ENCODE assay signal across 8 mouse cellular contexts in the genomic region with DNA sequence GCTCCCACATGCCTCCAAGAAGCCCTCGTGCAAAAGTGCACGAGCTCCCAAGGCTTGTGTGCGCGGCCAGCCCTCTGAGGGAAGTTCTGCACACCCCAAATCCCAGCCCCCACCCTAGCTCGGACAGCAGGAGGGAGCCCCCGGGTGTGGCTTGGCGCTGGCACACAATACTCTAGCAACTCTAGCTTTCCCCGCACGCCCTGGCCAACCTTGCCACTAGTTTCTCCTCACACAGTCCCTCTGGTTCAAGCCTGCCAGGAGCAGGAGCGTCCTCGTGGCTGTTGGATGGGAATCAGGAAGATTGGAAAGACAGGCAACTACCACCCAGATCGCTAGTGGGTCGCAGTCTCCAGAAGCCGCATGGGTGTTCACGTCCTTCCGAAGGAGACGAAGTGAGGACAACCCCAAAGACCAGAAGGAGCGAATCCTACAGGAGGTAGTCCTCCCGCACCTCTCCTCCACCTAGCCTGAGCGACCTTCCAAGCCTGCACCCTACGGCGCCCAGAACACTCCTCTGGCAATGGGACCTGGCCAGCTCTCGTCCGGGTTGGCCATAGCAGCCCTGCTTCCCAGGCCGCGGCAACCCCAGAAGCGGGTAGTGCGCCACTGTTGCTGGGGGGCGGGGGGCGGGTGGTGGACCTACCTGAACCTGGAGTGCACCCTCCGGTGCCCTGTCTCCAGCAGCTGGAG.
A peak's percentile ranks its signal among the peaks of the same experiment; 100 is the strongest.
DNase-seq lines count a peak whose midpoint lies in the region; ATAC-seq and TF ChIP-seq lines count a peak whose summit lies in the region.

No protein-coding gene starts in this region.

- no peaks in the 10 kb centered on the region for H3K36me3 ChIP-seq in ES-Bruce4 (ENCODE audit: control insufficient read depth, insufficient read depth, low read length, poor library complexity, severe bottlenecking)
- no peaks in the 10 kb centered on the region for H3K36me3 ChIP-seq in heart, embryonic 16.5 days (ENCODE audit: control insufficient read depth, insufficient read depth)
- H3K36me3 ChIP-seq in lung, embryonic 14.5 days (ENCODE audit: insufficient read depth): no peaks in the 10 kb centered on the region

- no peaks in the 10 kb centered on the region for H3K9me3 ChIP-seq in ES-Bruce4 (replicated peaks; ENCODE audit: control insufficient read depth, insufficient read depth, low read length, poor library complexity, severe bottlenecking)
- no peaks in the 10 kb centered on the region for H3K9me3 ChIP-seq in heart, embryonic 16.5 days (replicated peaks; ENCODE audit: control insufficient read depth, low read length)
- H3K9me3 ChIP-seq in lung, embryonic 14.5 days (ENCODE audit: low read depth, low read length): no peaks in the 10 kb centered on the region

- H3K4me3 ChIP-seq in ES-Bruce4 (ENCODE audit: low read depth, low read length): peak overlapping the region; percentile 94
- peak overlapping the region; percentile 56 for H3K4me3 ChIP-seq in heart, embryonic 16.5 days (ENCODE audit: low read length)
- H3K4me3 ChIP-seq in lung, embryonic 14.5 days (ENCODE audit: low read depth, low read length): peak overlapping the region; percentile 43

- peak; percentile 11 to 15 for DNase-seq in adrenal gland, postnatal 36 days
- peak; percentile 13 to 52 for DNase-seq in kidney, postnatal 25 days
- DNase-seq in lung, embryonic 14.5 days: peak; percentile 24
- peak; percentile 23 for DNase-seq in ovary, postnatal 10 days (ENCODE audit: low spot score)

- H3K4me2 ChIP-seq in heart, embryonic 16.5 days (ENCODE audit: low read depth, low read length): peak overlapping the region; percentile 93
- H3K4me2 ChIP-seq in lung, embryonic 14.5 days: peak overlapping the region; percentile 75

- no peak for TF ChIP-seq POLR2A in ES-Bruce4 (IDR thresholded peaks at IDR 0.05; ENCODE audit: insufficient read depth, low read length)

- ATAC-seq in erythroblast, adult 5-6 weeks (replicated peaks; ENCODE audit: low FRiP score, poor library complexity, severe bottlenecking): peak; percentile 66
- ATAC-seq in heart, embryonic 16.5 days (replicated peaks; ENCODE audit: extremely low read depth, insufficient read depth, low FRiP score): peak; percentile 45
- ATAC-seq in lung, embryonic 14.5 days (ENCODE audit: insufficient read depth): peak; percentile 79
- ATAC-seq in activated CD4-positive, CD25-positive, alpha-beta regulatory T cell, adult 4 months: no peak

- H3K27me3 ChIP-seq in ES-Bruce4 (ENCODE audit: control insufficient read depth, insufficient read depth, low read length, poor library complexity, severe bottlenecking): no peaks in the 10 kb centered on the region
- H3K27me3 ChIP-seq in heart, embryonic 16.5 days (ENCODE audit: control insufficient read depth, insufficient read depth, low read length): no peaks in the 10 kb centered on the region
- H3K27me3 ChIP-seq in lung, embryonic 14.5 days (ENCODE audit: insufficient read depth, low read length): no peaks in the 10 kb centered on the region

- TF ChIP-seq CTCF in ES-Bruce4 (IDR thresholded peaks at IDR 0.05; ENCODE audit: low read depth, low read length): no peak
- no peak for TF ChIP-seq CTCF in lung, embryonic 14.5 days (IDR thresholded peaks at IDR 0.05; ENCODE audit: low read depth)

- no peaks in the 10 kb centered on the region for H3K4me1 ChIP-seq in ES-Bruce4 (ENCODE audit: control insufficient read depth, insufficient read depth, low read length)
- H3K4me1 ChIP-seq in heart, embryonic 16.5 days (ENCODE audit: control insufficient read depth, insufficient read depth, low read length): no peaks in the 10 kb centered on the region
- H3K4me1 ChIP-seq in lung, embryonic 14.5 days (ENCODE audit: insufficient read depth): no peaks in the 10 kb centered on the region

- no peak overlapping the region for H3K27ac ChIP-seq in ES-Bruce4 (ENCODE audit: insufficient read depth, low read length)
- H3K27ac ChIP-seq in heart, embryonic 16.5 days (ENCODE audit: low read length): no peak overlapping the region
- no peak overlapping the region for H3K27ac ChIP-seq in lung, embryonic 14.5 days (ENCODE audit: low read depth)

- WGBS in heart, embryonic 16.5 days: 12% methylated on average over 31 of the region's 31 CpGs
- 7% methylated on average over 27 of the region's 31 CpGs for WGBS in lung, embryonic 14.5 days

- no peak for TF ChIP-seq EP300 in ES-Bruce4 (IDR thresholded peaks at IDR 0.05; ENCODE audit: insufficient read depth, low read depth, low read length)

- peak overlapping the region; percentile 81 for H3K9ac ChIP-seq in ES-Bruce4 (ENCODE audit: low read depth, poor library complexity, severe bottlenecking)
- H3K9ac ChIP-seq in heart, embryonic 16.5 days (ENCODE audit: low read length): peak overlapping the region; percentile 60
- peak overlapping the region; percentile 46 for H3K9ac ChIP-seq in lung, embryonic 14.5 days

Comparison
In these comparisons a context has a peak if more than half of its experiments do, and no peak if none do; other contexts are left out.
1. H3K4me3 ChIP-seq: peak in every context shown above with its lines; median percentile 94 in ES-Bruce4; 56 in heart, embryonic 16.5 days; 43 in lung, embryonic 14.5 days.